Mouse (Mus musculus) pancreas, adult 10 weeks (tissue): Measurements from ENCODE around the gene Ntn5. TPM values are rescaled to one million over a fixed set of nuclear protein-coding genes. Genes with fewer than 3 reads are reported as not detected.

Experiments used
- polyA plus RNA-seq: library from polyadenylated mRNA; stranded (reverse); fragments of 350-450 nt; fragmentation: Illumina TruSeq; extraction: RNeasy Lipid Tissue Mini Kit (QIAGEN cat#74804); gene quantifications from one replicate; pipeline ENCODE4 v1.2.3, GENCODE M21; 2015; ENCODE audit warnings: low read depth, low replicate concordance; ENCODE audit not compliant: insufficient read depth

Ntn5 gene
- not detected for polyA plus RNA-seq

DNA sequence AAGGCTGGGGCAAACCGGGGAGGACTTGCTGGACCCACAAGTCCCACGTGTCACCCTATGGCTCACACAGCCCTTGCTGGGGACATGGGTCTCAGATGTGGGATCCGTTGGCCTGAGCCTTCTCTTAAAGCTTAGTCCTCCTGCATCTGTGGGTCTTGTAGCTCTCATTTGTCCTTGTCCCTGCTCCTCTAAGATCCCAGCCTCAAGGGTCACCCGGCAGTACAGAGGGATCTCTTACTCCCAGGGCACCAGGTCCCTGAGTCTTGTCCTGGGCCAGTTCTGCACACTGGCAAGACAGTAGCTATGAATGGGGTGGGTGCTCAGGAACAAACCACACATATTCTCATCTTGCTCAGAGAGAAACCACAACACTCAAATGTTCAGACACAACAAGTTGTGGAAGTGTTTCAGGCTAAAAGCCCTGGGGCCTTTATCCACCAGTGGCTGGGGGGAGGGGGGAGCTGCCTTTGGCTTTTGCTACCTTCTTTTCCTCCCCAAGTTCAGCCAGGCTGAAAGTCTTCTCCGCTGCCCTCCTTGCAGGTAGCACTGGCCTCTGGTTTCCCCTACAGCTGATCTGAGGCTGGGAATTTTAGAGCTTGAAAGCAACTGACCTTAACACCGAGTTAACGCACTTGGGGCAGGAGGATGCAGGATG is at the start of gene Ntn5:
TSS of gene Ntn5 (plus strand) at position 627 of the 655 bp plus-strand sequence.

DNA sequence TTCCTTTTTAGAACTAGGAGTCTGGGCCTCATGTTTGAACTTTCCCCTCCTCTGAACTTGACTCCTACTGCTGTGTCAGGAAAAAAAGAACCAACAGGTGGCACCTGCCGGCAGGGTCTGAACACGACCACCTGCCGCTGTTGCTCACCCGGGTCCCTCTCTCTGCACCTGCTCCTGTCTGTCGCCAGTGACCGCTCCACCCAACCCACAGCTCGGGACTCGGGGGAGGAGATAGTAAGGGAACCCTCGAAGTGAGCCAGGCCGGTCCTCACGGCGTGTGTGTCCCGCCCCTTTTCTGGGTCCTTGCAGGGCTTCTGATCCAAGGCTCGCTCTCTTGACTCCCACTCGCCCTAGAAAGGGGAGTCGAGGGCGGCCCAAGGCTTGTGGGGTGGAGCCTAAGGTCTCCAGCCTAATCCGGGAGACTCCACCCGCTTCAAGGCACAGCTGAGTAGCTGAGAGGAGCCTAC is 44.2 kb upstream of the Ntn5 start, which contains the start of gene Mamstr:
TSS of gene Mamstr (plus strand) at position 417 of the 467 bp plus-strand sequence.

DNA sequence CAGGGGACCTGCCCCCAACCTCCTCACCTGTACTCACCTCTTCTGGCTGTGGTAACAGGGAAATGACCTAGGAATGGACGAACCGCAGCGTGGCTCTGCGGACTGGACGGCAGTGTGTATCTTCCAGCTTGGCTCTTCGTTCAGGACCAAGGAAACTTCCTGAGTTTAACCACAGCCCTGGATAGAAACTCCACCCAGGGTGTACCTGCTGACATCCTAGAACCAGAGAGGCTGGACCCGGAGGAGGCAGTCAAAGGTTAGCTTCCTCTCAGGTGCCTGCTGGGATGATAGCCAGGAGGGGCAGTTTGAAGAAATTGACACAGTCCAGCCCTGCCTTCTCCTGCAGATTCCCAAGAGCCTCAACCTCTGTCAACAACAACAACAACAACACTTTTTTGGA is 17.7 kb upstream of the Ntn5 start, which contains the start of gene Fut2:
TSS of gene Fut2 (minus strand) at position 234 of the 400 bp plus-strand sequence.

GRCm38 (mm10) chr7:45693921-45694591 is 10.2 kb downstream of the Ntn5 start, which contains the start of gene Sec1:
TSS of gene Sec1 (minus strand) at chr7:45694402.

DNA sequence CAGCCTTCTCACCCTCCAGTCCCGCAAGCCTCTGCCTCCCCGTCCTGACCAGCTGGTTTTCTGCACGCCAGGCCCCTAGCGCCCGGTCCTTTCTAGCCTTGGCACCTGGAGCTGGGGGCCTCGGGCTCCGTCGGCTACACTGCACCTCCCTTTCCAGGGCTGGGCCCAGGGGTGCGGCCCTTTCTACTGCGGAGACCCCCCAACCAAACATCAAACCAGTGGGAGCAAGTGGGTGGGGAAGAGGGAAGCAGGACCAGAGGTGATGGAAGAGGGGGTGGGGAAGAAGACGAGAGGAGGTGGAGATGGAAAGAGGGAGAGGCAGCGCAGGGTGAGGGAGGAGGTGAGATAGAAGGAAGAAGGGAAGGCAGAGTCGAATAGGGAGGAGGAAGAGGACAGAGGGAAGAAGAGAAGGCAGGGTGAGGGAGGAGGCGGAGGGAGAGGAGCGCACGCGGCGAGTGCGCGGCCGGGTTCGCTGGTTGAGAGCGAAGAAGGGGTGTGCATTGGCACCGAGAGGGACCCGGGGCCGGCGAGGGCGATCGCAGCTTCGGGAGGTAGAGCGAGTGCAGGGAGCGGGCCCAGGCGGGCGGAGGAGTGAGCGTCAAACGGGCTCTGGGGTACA is 15.8 kb downstream of the Ntn5 start, which contains the start of gene Car11:
TSS of gene Car11 (plus strand) at position 321 of the 619 bp plus-strand sequence.

DNA sequence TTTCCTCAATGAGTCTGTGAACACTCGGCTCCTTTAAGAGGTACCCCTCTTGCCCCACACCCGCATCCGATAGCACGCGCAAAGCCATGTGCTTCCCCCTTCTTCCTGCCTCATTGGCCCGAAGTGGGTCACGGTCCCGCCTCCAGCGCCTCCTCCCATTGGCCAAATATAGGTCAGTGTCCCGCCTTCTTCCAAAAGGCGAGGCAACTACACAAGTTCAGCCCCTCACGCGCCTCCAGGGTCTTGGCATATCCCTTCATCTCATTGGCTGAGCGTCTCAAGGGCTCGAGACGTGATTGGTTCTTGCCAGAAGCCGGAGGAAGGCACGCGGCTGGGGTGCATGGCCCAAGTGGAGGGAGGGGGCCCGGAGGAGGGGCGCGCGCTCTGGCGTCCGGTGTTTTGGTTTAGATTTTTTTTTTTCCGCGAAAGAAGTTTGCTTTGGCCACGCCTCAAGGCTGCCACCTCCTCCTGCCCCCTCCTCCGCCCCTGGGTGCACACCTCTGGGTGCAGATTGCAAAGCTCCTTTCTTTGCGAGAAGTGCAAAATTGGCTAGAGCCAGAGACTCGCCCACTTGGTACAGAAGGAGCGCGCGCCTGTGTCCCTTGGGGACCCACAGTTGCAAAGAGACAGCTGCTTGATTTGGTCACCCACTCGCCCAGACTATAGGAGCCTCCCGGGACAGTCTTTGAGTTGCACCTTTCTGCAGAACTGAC is 21.1 kb downstream of the Ntn5 start, which contains the start of gene Dbp:
TSS of gene Dbp (plus strand) at position 359 of the 713 bp plus-strand sequence.

DNA sequence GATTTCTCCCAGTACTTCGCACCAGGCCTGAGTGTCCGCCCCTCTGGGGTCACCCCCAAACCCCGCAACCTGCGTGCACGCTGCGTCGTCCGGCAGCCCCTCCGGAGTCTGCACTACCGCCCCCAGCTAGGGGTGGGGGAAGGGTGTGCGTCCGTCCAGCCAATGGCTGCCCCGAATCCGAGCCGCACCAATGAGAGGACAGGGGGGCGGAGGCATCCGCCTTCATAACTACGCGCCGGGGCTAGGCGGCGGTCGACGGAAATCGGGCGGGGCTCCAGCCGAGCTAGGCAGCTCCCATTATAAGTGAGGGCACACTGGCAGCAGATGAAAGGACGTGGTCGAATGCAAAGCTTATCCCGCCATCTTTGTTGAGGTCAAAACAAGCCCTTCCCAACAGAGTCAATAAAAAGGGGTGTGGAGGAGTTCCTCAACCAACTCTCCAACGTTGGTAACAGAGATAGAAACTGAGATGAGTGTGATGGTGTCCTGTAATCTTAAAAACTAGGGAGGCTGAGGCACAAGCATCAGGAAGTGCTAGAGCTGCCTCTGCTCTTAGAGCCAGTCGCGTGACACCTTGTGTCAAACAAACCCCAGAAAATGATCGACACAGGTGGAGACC is 31.4 kb downstream of the Ntn5 start, which contains the start of gene Rpl18:
TSS of gene Rpl18 (plus strand) at position 368 of the 619 bp plus-strand sequence.

DNA sequence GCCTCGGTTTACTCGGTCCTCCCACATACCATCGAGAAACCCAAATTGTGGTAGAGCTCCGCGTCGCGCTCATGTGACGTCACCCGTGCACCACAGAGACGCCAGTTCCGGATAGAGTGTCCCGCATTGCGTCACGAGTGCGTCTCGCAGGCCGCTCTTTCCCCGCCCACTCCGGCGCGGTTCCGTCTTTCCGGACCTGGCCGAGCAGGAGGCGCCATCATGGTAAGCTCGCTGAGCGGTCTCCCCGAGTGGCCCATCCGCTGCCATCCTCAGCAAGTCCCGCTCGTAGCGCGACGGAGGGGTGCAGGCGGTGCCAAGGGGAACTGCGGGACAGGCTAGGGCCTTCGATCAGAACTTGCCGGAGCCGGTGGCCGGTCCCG is 34.1 kb downstream of the Ntn5 start, which contains the start of gene Sphk2:
TSS of gene Sphk2 (minus strand) at position 85 of the 380 bp plus-strand sequence.

DNA sequence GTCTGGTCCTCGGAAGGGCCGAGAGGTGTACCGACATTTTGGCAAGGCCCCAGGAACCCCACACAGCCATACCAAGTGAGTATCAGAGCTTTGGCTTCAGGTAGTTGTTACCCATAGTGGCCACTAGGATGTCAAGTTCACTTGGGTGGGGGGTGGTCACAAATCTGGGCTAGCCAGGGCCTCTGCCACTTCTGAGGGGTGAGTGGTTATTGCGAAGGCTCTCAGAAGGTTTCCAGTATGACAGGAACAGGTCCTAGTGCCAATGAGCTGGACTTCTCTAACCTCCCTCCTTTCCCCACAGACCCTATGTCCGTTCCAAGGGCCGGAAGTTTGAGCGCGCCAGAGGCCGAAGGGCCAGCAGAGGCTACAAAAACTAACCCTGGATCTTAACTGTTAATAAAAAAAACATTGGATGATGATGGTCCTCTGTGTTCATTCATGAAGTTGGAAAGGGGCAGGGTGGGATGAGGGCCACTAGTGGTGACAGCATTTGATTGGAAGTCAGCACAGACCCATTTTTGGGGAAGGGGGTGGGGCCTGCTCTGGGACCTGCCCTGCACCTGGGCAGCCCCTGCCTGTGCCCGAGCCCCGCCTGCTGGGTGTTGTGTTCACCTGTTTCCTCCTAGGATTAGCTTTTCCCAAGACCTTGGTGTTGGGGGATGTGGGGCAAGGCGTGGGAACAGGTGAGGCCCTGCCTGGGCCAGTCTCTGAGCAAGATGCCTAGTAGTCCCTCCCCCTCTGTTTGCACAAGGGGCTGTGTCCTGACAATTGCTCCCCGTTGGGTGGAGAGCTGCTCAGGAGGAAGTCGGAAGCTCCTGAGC is 36.8 kb downstream of the Ntn5 start, which contains the start of gene Fam83e:
TSS of gene Fam83e (plus strand) at position 800 of the 821 bp plus-strand sequence.

DNA sequence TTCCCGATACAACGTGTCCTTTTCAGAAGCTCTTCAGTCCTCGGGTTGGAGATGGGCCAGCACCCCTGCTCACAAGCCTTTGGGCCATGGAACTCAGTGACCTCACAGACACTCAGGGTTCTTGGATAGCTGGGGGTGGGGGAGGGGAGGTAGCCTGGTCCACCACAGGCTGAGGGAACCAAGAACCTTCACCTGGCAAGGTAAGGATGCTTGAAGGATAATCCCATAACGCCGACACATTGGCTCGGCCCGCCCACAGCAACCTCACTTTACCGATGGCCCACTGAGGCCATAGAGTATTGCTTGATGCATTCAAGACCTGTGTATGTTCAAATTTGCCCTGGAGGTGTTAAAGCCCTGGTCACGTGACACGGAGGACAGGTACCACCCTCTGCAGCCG is 41.9 kb downstream of the Ntn5 start, which contains the start of gene Spaca4:
TSS of gene Spaca4 (minus strand) at position 101 of the 400 bp plus-strand sequence.

Other genes with a start within 250 kb of the Ntn5 start
- gene Gys1, start 249.2 kb upstream of the Ntn5 start, polyA plus RNA-seq = 3.9 TPM
- gene Ruvbl2, start 245.9 kb upstream of the Ntn5 start, polyA plus RNA-seq = 11.0 TPM
- gene Ftl1, start 224.1 kb upstream of the Ntn5 start, polyA plus RNA-seq = 893 TPM
- gene Bax, start 217.1 kb upstream of the Ntn5 start, polyA plus RNA-seq = 42.0 TPM
- 1.5 TPM for gene Tulp2, start 202.1 kb upstream of the Ntn5 start, polyA plus RNA-seq
- not detected for gene Gm45808, start 197.2 kb upstream of the Ntn5 start, polyA plus RNA-seq
- gene Dhdh, start 195.2 kb upstream of the Ntn5 start, polyA plus RNA-seq = 2.1 TPM
- 43.0 TPM for gene Nucb1, start 173.6 kb upstream of the Ntn5 start, polyA plus RNA-seq
- gene Ppp1r15a, start 157.8 kb upstream of the Ntn5 start, polyA plus RNA-seq = 14.2 TPM
- gene Plekha4, start 157.7 kb upstream of the Ntn5 start, polyA plus RNA-seq = 3.5 TPM
- not detected for gene Hsd17b14, start 129.1 kb upstream of the Ntn5 start, polyA plus RNA-seq
- gene Bcat2, start 113.9 kb upstream of the Ntn5 start, polyA plus RNA-seq = 127 TPM
- 41.8 TPM for gene Fgf21, start 68.5 kb upstream of the Ntn5 start, polyA plus RNA-seq
- gene Fut1, start 66.7 kb upstream of the Ntn5 start, polyA plus RNA-seq = 4.9 TPM
- 2.0 TPM for gene Izumo1, start 62.2 kb upstream of the Ntn5 start, polyA plus RNA-seq
- gene Rasip1, start 56.5 kb upstream of the Ntn5 start, polyA plus RNA-seq = 11.1 TPM
- gene Mamstr, start 44.0 kb upstream of the Ntn5 start, polyA plus RNA-seq = 2.2 TPM
- not detected for gene Fut2, start 17.6 kb upstream of the Ntn5 start, polyA plus RNA-seq
- not detected for gene Sec1, start 10.4 kb downstream of the Ntn5 start, polyA plus RNA-seq
- 2.1 TPM for gene Car11, start 15.8 kb downstream of the Ntn5 start, polyA plus RNA-seq
- 5.6 TPM for gene Dbp, start 21.1 kb downstream of the Ntn5 start, polyA plus RNA-seq
- 401 TPM for gene Rpl18, start 31.4 kb downstream of the Ntn5 start, polyA plus RNA-seq
- 9.0 TPM for gene Sphk2, start 34.0 kb downstream of the Ntn5 start, polyA plus RNA-seq
- gene Fam83e, start 37.2 kb downstream of the Ntn5 start, polyA plus RNA-seq = not detected
- gene Spaca4, start 41.8 kb downstream of the Ntn5 start, polyA plus RNA-seq = not detected
- gene Lmtk3, start 99.7 kb downstream of the Ntn5 start, polyA plus RNA-seq = 4.6 TPM
- not detected for gene Sult2b1, start 100.6 kb downstream of the Ntn5 start, polyA plus RNA-seq
- 31.3 TPM for gene Cyth2, start 130.6 kb downstream of the Ntn5 start, polyA plus RNA-seq
- not detected for gene Kcnj14, start 140.8 kb downstream of the Ntn5 start, polyA plus RNA-seq
- gene Grwd1, start 146.9 kb downstream of the Ntn5 start, polyA plus RNA-seq = 4.1 TPM
- 53.6 TPM for gene Kdelr1, start 188.8 kb downstream of the Ntn5 start, polyA plus RNA-seq
- 0.42 TPM for gene Grin2d, start 194.4 kb downstream of the Ntn5 start, polyA plus RNA-seq
- not detected for gene Syngr4, start 212.7 kb downstream of the Ntn5 start, polyA plus RNA-seq
- gene Tmem143, start 212.9 kb downstream of the Ntn5 start, polyA plus RNA-seq = 6.6 TPM
- gene Emp3, start 237.4 kb downstream of the Ntn5 start, polyA plus RNA-seq = 42.8 TPM
- 0.72 TPM for gene Ccdc114, start 240.1 kb downstream of the Ntn5 start, polyA plus RNA-seq